Mouse (Mus musculus): ENCODE data around the gene Abcc9.

GRCm38 (mm10) chr6:142545132-142545531 is 157.0 kb downstream of the Abcc9 start:
- TF ChIP-seq CTCF (IDR thresholded peaks at IDR 0.05; ENCODE audit: low read depth), result no peak
- no peak for TF ChIP-seq EP300 (IDR thresholded peaks at IDR 0.05; ENCODE audit: low read depth)
